Mouse (Mus musculus): Measurements from ENCODE around the gene Krt86.
"Not testable (repeated sequence)": the region's sequence is repeated elsewhere in the genome, so short reads cannot be mapped to it uniquely, and the experiment has no call there.

The Krt86 gene

GRCm38 (mm10) chr15:101491431-101491830 is 18.2 kb downstream of the Krt86 start, which contains the start of gene Krt83:
TSS of gene Krt83 (minus strand) at chr15:101491512.
- ATAC-seq (ENCODE audit: insufficient number of reproducible peaks, low FRiP score, low TSS enrichment), result no peak

- no peak for ATAC-seq (ENCODE audit: insufficient number of reproducible peaks, low FRiP score, low TSS enrichment)
Observed at GRCm38 (mm10) chr15:101492718-101493117, 19.4 kb downstream of the Krt86 start.

- no peak for ATAC-seq (ENCODE audit: insufficient number of reproducible peaks, low FRiP score, low TSS enrichment)
Observed at GRCm38 (mm10) chr15:101493713-101494112, 20.4 kb downstream of the Krt86 start.

- ATAC-seq (ENCODE audit: insufficient number of reproducible peaks, low FRiP score, low TSS enrichment), result no peak
Observed at GRCm38 (mm10) chr15:101494203-101494602, 20.9 kb downstream of the Krt86 start.

- no peak for ATAC-seq (ENCODE audit: insufficient number of reproducible peaks, low FRiP score, low TSS enrichment)
Observed at GRCm38 (mm10) chr15:101495266-101495665, 22.0 kb downstream of the Krt86 start.

- no peak for ATAC-seq (ENCODE audit: insufficient number of reproducible peaks, low FRiP score, low TSS enrichment)
Observed at GRCm38 (mm10) chr15:101497181-101497580, 23.9 kb downstream of the Krt86 start.

- no peak for ATAC-seq (ENCODE audit: insufficient number of reproducible peaks, low FRiP score, low TSS enrichment)
Observed at GRCm38 (mm10) chr15:101506896-101507758, 33.8 kb downstream of the Krt86 start.

- no peak for ATAC-seq (ENCODE audit: insufficient number of reproducible peaks, low FRiP score, low TSS enrichment)
Observed at GRCm38 (mm10) chr15:101508247-101508646, 35.0 kb downstream of the Krt86 start.

- ATAC-seq (ENCODE audit: insufficient number of reproducible peaks, low FRiP score, low TSS enrichment), result not testable (repeated sequence)
Observed at GRCm38 (mm10) chr15:101517161-101517560, 43.9 kb downstream of the Krt86 start, which contains the start of gene Gm49425. TSS of gene Gm49425 (minus strand) at chr15:101517261.

GRCm38 (mm10) chr15:101519792-101520191 is 46.5 kb downstream of the Krt86 start:
- ATAC-seq (ENCODE audit: insufficient number of reproducible peaks, low FRiP score, low TSS enrichment), result no peak

- no peak for ATAC-seq (ENCODE audit: insufficient number of reproducible peaks, low FRiP score, low TSS enrichment)
Observed at GRCm38 (mm10) chr15:101522556-101523232, 49.4 kb downstream of the Krt86 start.

Data from cerebellum, adult (tissue).